Mouse (Mus musculus): ENCODE data around the gene Snrpa1.

- TF ChIP-seq GATA1 (IDR thresholded peaks at IDR 0.05; ENCODE audit: borderline replicate concordance, low read length) (no peak), FLI1 (IDR thresholded peaks at IDR 0.05; ENCODE audit: low read length) (no peak)
Measured at GRCm38 (mm10) chr7:66060066-66060956, 1.5 kb downstream of the Snrpa1 start.
